Mouse (Mus musculus) heart, embryonic 16.5 days (tissue): Measurements from ENCODE around the gene Nfic. TPM values are rescaled to one million over a fixed set of nuclear protein-coding genes. Genes with fewer than 3 reads are reported as not detected.

ENCODE experiments used
- ATAC-seq: fragments of 200-750 bp; cut with Nextera tagmentation; replicated peaks from 2 replicates; pipeline ENCODE4 v1.8.0; 2017; ENCODE audit warnings: moderate number of reproducible peaks; ENCODE audit not compliant: insufficient read depth, low FRiP score; ENCODE audit errors: extremely low read depth
- H3K27ac ChIP-seq: fragments of 300-500 bp; sonication (generic); 2 replicates; pipeline ENCODE4 v1.5.1; 2014; ENCODE audit warnings: mild to moderate bottlenecking, low read length, control low read depth, moderate library complexity
- H3K27me3 ChIP-seq: fragments of 300-500 bp; sonication (generic); 2 replicates; pipeline ENCODE4 v1.6.1; 2014; ENCODE audit warnings: low read length, mixed read lengths; ENCODE audit not compliant: control insufficient read depth, insufficient read depth
- H3K36me3 ChIP-seq: fragments of 300-500 bp; sonication (generic); 2 replicates; pipeline ENCODE4 v1.6.1; 2014; ENCODE audit not compliant: control insufficient read depth, insufficient read depth
- H3K4me1 ChIP-seq: fragments of 300-500 bp; sonication (generic); 2 replicates; pipeline ENCODE4 v1.6.1; 2014; ENCODE audit warnings: low read length, mixed read lengths; ENCODE audit not compliant: control insufficient read depth, insufficient read depth
- H3K4me2 ChIP-seq: fragments of 300-500 bp; sonication (generic); 2 replicates; pipeline ENCODE4 v1.6.1; 2014; ENCODE audit warnings: low read depth, mild to moderate bottlenecking, control low read depth, low read length
- H3K4me3 ChIP-seq: fragments of 300-500 bp; sonication (generic); 2 replicates; pipeline ENCODE4 v1.5.1; 2014; ENCODE audit warnings: mild to moderate bottlenecking, control low read depth, low read length
- H3K9ac ChIP-seq: fragments of 300-500 bp; sonication (generic); 2 replicates; pipeline ENCODE4 v1.6.1; 2014; ENCODE audit warnings: low read length, control low read depth
- H3K9me3 ChIP-seq: fragments of 300-500 bp; sonication (generic); replicated peaks from 2 replicates; pipeline ENCODE4 v1.6.1; 2016; ENCODE audit warnings: low read length; ENCODE audit not compliant: control insufficient read depth
- WGBS: fragments of 180-500 bp; shearing (Covaris S2); extraction: QIAGEN DNeasy Blood & Tissue Kit; methylation state at CpG from one replicate; pipeline ENCODE4 v1.1.7; 2014; 5-methylcytosine and 5-hydroxymethylcytosine counted together
- polyA plus RNA-seq: library from polyadenylated mRNA; unstranded; fragments of >200 nt; fragmentation: Nextera tagmentation; extraction: Ambion mirVana; gene quantifications from 2 replicates; pipeline ENCODE4 v1.2.1, GENCODE M21; 2015

Gene Nfic
- polyA plus RNA-seq, 1 experiment from 2014 or later = 54.7 TPM

DNA sequence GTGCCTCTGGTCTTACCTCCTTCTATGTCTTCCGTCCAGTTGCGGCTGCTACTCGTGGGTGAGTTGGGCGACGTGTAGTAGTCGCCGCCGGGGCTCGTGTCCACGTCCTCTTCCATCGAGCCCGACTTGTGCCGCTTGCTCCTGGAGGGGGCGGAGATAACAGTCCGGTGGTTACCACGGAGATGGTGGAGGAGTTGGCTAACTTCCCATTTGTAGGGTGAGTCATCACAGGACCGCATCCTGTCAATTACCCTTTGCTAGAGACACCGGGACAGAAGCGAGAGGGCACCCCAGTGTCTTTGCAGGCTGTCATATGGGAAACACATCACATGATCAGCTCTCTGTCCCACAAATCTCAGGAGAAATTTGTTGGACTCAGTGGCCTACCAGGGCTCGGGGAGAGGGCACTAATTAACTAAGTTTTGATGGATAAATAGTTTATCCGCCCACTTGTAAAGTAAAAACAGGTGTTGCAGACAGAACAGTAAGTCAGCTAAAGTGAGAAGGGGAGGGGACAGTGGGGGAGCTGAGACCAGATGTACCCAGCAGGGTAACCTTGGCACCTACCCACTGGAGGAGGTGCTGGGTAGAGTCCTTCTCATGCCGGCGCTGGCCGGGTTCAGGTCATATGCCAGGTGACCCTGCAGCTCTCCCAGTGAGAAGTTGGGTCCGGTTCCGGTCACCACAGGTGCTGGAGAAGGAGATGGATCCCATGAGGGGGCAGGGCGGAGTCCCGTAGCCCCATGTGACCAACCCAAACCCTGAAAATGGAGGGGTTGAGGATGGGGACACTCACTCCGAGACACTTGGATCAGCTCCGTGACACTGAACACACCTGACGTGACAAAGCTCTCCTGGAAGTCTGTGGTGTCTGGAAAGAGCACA lies 47.7 kb downstream of the Nfic start:
- peak; percentile 33 for ATAC-seq
- H3K4me1 ChIP-seq = peaks cover 71% of the 10 kb centered on the region
- H3K9ac ChIP-seq = peak overlapping the region; percentile 47
- WGBS = 22% methylated on average over 31 of the region's 31 CpGs
- H3K9me3 ChIP-seq = no peaks in the 10 kb centered on the region
- no peaks in the 10 kb centered on the region for H3K27me3 ChIP-seq
- peaks cover 27% of the 10 kb centered on the region for H3K36me3 ChIP-seq
- peak overlapping the region; percentile 34 for H3K27ac ChIP-seq
- peak overlapping the region; percentile 28 for H3K4me3 ChIP-seq
- peak overlapping the region; percentile 47 for H3K4me2 ChIP-seq

DNA sequence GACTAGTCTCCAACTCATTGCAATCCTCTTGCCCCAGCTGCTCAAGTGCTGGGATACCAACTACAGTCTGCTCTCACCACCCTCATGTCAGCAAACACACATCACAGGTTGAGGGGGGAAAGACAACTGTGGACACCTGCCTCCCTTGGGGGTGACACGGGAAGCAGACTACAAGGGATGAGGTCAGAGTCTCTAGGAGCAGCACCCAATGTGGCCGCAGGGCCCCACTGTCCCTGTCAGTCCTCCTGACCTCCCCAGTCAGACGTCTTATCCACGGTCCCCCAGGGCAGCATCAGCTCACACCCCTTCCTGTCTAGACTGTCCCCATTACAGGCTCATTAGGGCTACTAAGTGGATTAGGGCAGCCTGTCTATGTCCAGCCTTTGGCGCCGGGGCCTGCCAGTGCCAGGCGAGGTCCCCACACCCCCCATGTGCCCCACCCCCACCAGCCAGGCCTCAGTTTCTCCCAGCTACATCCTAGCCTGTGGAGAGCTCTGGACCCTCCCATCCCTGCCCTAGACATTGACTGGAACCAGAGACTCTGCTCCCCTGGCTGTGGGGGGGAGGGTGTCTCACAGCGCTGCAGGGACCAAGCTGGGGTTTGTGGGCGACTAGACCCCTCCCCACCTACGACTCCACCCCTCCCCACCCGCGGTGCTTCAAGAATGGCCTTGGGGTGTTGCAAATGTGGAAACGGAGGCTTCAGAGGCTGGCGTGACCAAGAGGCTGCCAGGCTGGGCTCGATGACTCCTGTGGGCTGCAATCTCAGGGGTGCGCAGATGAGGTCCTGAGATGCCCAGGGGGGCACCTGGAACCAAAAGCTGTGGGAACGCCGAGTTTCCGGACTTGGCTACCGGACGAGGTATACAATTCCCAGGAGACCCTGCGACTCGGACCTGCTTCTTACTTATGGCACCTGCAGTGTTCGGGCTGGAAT lies 48.7 kb downstream of the Nfic start:
- no peak for ATAC-seq
- Histone ChIP-seq H3K36me3 (peaks cover 25% of the 10 kb centered on the region), H3K9me3 (no peaks in the 10 kb centered on the region), H3K4me2 (peak overlapping the region; percentile 47), H3K4me1 (peaks cover 71% of the 10 kb centered on the region), H3K9ac (peak overlapping the region; percentile 47), H3K27ac (peak overlapping the region; percentile 29; the same call in 1 of the 2 replicates), H3K4me3 (peak overlapping the region; percentile 28), H3K27me3 (no peaks in the 10 kb centered on the region)
- WGBS = 35% methylated on average over 24 of the region's 24 CpGs

DNA sequence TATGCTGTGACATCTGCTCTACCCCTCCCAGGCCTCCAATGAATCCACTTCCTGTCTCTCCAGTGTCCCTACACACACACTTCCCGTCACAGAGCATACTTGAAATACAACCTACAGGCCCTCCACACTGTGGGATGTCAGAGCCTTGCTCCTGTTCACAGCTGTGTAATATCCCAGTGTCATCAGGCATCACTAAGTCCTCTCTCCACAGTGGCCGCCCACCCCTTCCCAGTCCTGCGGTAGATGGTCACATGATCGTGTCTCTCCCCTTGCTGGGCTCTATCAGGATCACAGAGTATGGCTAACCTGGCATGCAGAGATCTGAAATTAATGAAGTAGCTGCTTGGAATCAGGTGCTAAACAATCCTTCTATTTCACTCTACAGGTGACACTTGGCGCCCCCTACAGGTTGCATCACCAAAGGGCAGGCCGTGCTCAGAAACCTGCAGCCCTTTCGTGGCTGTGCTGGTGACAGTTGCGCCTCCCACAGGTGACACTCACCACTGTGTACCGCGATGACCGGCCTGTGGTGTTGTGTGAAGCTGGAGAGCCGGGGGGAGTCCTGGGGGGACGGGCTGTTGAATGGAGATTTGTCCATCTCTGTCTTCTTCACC lies 49.7 kb downstream of the Nfic start:
- Histone ChIP-seq H3K27me3 (no peaks in the 10 kb centered on the region), H3K4me2 (no peak overlapping the region), H3K9ac (no peak overlapping the region), H3K27ac (0 out of 2 replicates have a peak overlapping the region, but pooled peaks have one; percentile 29), H3K4me1 (peaks cover 69% of the 10 kb centered on the region), H3K36me3 (peaks cover 27% of the 10 kb centered on the region), H3K9me3 (no peaks in the 10 kb centered on the region), H3K4me3 (no peak overlapping the region)
- WGBS = 57% methylated on average over 13 of the region's 13 CpGs
- no peak for ATAC-seq

DNA sequence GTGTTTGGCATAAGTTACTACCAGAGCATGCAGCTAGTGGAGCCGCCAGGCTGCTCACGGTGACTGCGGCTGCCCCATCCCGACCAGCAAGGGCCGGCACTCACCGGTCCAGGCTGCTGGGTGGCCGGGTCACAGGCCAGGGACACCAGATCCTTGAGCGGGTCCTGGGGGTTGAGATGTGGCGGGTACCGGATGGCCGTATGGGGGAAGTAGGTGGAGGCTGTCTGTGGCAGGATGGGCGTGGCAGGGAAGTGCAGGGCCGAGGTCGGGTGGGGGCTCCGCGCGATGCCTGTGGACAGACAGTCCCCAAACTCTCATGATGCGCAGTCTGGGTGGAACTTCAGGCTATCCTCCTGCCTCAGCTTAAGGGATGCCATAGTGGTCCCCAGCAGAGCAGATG lies 50.7 kb downstream of the Nfic start:
- Histone ChIP-seq H3K9ac (0 out of 2 replicates have a peak overlapping the region, but pooled peaks have one; percentile 30), H3K27me3 (no peaks in the 10 kb centered on the region)

DNA sequence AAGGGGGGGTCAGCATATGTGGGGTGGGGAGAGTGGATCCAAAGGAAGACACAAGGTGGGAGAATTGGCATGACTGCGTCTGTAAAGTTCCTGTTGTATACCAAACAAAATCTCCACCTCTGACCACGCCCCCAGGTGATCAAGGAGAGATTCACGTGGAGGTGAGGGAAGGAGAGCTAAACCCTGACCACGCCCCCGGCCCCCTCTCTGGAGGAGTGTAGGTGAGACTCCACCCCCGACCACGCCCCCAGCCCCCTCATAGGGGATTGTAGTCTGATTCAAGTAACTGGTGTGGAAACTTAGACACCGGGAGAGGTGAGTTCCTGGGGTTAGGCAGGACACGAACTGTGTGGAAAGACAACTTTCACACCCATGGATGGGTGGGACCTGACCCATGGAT lies 51.4 kb downstream of the Nfic start:
- no peak for ATAC-seq
- Histone ChIP-seq H3K27ac (peak overlapping the region; percentile 4; the same call in 1 of the 2 replicates), H3K9ac (no peak overlapping the region), H3K27me3 (no peaks in the 10 kb centered on the region), H3K36me3 (peaks cover 42% of the 10 kb centered on the region), H3K4me3 (no peak overlapping the region), H3K9me3 (no peaks in the 10 kb centered on the region), H3K4me1 (peaks cover 54% of the 10 kb centered on the region), H3K4me2 (no peak overlapping the region)
- WGBS = 44% methylated on average over 9 of the region's 9 CpGs

More for the DNA sequence above, 50.7 kb downstream of the Nfic start:
- H3K4me3 ChIP-seq = no peak overlapping the region
- peak overlapping the region; percentile 38; the same call in 1 of the 2 replicates for H3K27ac ChIP-seq
- 50% methylated on average over 18 of the region's 18 CpGs for WGBS
- peaks cover 60% of the 10 kb centered on the region for H3K4me1 ChIP-seq
- ATAC-seq = no peak
- H3K4me2 ChIP-seq = no peak overlapping the region
- H3K36me3 ChIP-seq = peaks cover 37% of the 10 kb centered on the region
- H3K9me3 ChIP-seq = no peaks in the 10 kb centered on the region

DNA sequence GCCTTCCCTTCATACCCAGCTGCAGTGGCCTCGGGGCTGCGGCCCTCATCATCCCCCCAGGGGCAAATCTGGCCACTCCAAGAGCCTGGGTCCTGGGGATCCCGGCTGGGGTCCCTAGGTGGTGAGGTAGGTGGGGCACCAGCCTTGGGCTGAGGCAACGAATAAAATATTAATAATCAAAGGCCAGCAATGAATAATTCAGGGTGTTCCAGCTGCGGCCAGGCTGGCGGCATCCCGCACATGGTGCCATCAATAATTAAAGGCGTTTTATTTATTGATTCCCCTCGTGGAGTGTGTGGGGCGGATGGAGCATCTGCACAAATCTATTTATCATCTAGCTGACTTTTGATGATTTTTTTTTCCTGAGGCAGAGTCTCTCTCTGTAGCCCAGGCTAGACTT lies 51.9 kb downstream of the Nfic start:
- H3K4me1 ChIP-seq = peaks cover 51% of the 10 kb centered on the region
- H3K9me3 ChIP-seq = no peaks in the 10 kb centered on the region
- peak overlapping the region; percentile 94 for H3K27ac ChIP-seq
- H3K36me3 ChIP-seq = peaks cover 44% of the 10 kb centered on the region
- no peak overlapping the region for H3K9ac ChIP-seq
- 77% methylated on average over 10 of the region's 10 CpGs for WGBS
- H3K27me3 ChIP-seq = no peaks in the 10 kb centered on the region
- H3K4me2 ChIP-seq = no peak overlapping the region
- ATAC-seq = no peak
- no peak overlapping the region for H3K4me3 ChIP-seq

DNA sequence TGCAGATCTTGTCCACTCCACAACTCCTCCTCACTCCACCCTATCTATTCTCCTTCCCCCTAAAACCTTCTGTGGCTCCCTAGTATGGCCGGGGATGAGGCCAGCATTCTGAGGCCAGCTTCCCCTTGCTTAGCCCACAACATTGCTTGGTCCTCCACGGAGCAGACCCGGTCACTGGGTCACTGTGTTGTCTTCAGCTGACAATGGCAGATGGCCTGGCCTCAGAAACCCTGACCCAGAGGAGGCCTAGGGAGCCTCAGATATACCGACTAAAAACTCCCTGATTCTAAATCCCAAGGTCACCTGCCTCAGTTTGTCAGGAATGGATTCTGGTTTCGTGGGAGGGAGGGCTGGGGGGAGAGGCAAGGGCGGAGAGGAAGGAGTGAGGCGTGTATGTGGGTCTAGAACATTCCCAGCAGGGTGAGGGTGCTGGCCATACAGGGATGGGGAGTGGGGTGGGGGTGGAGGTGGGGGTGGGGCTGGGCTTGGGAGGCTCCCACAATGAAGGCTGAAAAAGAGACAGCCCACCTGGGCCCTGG lies 53.1 kb downstream of the Nfic start:
- ATAC-seq = no peak
- Histone ChIP-seq H3K4me2 (peak overlapping the region; percentile 54), H3K36me3 (peaks cover 47% of the 10 kb centered on the region), H3K27ac (peak overlapping the region; percentile 94), H3K4me3 (peak overlapping the region; percentile 30), H3K9me3 (no peaks in the 10 kb centered on the region), H3K4me1 (peaks cover 40% of the 10 kb centered on the region), H3K27me3 (no peaks in the 10 kb centered on the region), H3K9ac (peak overlapping the region; percentile 60)
- 34% methylated on average over 7 of the region's 7 CpGs for WGBS

DNA sequence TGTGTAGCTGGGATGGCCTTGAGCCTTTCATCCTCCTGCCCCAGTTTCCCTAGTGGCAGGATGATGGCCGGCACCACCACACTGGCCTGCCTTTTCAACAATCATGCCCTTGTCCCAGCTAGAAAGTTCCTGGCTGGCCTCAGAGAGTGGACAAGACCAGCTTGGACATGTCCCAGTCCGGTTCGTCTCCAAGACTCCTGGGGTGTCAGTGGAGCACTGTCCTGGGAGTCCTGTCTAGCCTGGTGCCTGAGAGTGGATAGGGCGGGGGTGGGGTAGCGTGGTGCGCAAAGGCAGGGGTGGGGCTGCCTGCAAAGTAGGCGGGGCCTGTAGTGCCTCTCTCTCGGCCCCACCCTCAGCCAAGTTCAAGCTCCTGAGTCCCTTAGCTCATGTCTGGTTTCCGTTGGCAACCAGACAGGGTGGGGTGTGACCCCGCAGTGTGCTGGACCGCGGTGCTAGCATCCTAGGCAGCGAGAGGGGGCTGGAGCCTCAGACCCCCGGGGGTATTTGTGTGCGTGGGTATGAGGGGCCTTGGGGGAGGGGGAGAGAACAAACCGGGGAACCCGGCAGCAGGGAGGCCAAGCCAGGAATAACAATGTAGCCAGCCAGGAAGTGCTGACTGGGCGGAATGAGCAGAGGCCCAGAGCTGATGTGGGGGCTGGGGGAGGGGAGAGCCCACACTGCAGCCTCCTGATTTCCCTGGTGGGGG lies 53.8 kb downstream of the Nfic start:
- Histone ChIP-seq H3K9ac (peak overlapping the region; percentile 60; the same call in 1 of the 2 replicates), H3K4me3 (peak overlapping the region; percentile 30), H3K27me3 (no peaks in the 10 kb centered on the region), H3K4me1 (peaks cover 34% of the 10 kb centered on the region), H3K27ac (peak overlapping the region; percentile 94), H3K4me2 (peak overlapping the region; percentile 54), H3K9me3 (no peaks in the 10 kb centered on the region), H3K36me3 (peaks cover 47% of the 10 kb centered on the region)
- 11% methylated on average over 17 of the region's 18 CpGs for WGBS
- ATAC-seq = peak; percentile 76
